Mouse (Mus musculus) gastrocnemius, postnatal 25 days (tissue): ENCODE measurements around the gene Aif1. TPM values are rescaled to one million over a fixed set of nuclear protein-coding genes. Genes with fewer than 3 reads are reported as not detected.
A peak's percentile ranks its signal among the peaks of the same experiment; 100 is the strongest.
"Not testable (repeated sequence)": the region's sequence is repeated elsewhere in the genome, so short reads cannot be mapped to it uniquely, and the experiment has no call there.

Source experiments
- DNase-seq: peaks from one replicate; pipeline ENCODE4 v3.0.0; 2022
- total RNA-seq, 2 experiments: library from RNA; stranded (reverse); gene quantifications; 1 replicate in 1 of 2; 2 replicates in 1 of 2; pipeline ENCODE4 v1.2.3; 2021

Aif1 gene
- total RNA-seq, 2 experiments from 2014 or later, result 0.97 to 1.4 TPM

- DNase-seq, result no peak
These were observed 29.7 kb downstream of the Aif1 start for GRCm38 (mm10) chr17:35146139-35146538.

- no peak for DNase-seq
These were observed 33.9 kb downstream of the Aif1 start for GRCm38 (mm10) chr17:35141971-35142370.

GRCm38 (mm10) chr17:35140490-35140996, 35.3 kb downstream of the Aif1 start:
- DNase-seq, result no peak

GRCm38 (mm10) chr17:35139269-35139668, 36.6 kb downstream of the Aif1 start:
- no peak for DNase-seq

GRCm38 (mm10) chr17:35135591-35136320, 40.1 kb downstream of the Aif1 start:
- no peak for DNase-seq

- peak; percentile 92 for DNase-seq
These were observed 40.9 kb downstream of the Aif1 start, which contains the start of gene Bag6 for GRCm38 (mm10) chr17:35134801-35135590. Bag6 (plus strand) TSS chr17:35135178.

- no peak for DNase-seq
These were observed 42.4 kb downstream of the Aif1 start for GRCm38 (mm10) chr17:35133517-35133916.

- no peak for DNase-seq
These were observed 43.7 kb downstream of the Aif1 start for GRCm38 (mm10) chr17:35132174-35132560.

GRCm38 (mm10) chr17:35131500-35132173, 44.2 kb downstream of the Aif1 start, which contains the start of gene Apom:
Apom (minus strand) TSS chr17:35132050.
- DNase-seq, result no peak

GRCm38 (mm10) chr17:35131038-35131437, 44.8 kb downstream of the Aif1 start:
- DNase-seq, result no peak

- no peak for DNase-seq
These were observed 46.9 kb downstream of the Aif1 start for GRCm38 (mm10) chr17:35128996-35129395.

GRCm38 (mm10) chr17:35127017-35127416, 48.9 kb downstream of the Aif1 start:
- DNase-seq, result no peak

- DNase-seq, result peak; percentile 73
These were observed 49.7 kb downstream of the Aif1 start, which contains the start of gene D17H6S53E for GRCm38 (mm10) chr17:35126206-35126611. D17H6S53E (plus strand) TSS chr17:35126373.

GRCm38 (mm10) chr17:35125578-35125977, 50.3 kb downstream of the Aif1 start:
- no peak for DNase-seq

GRCm38 (mm10) chr17:35125081-35125480, 50.8 kb downstream of the Aif1 start:
- no peak for DNase-seq

- DNase-seq, result not testable (repeated sequence)
These were observed 51.5 kb downstream of the Aif1 start for GRCm38 (mm10) chr17:35124261-35124896.

- not testable (repeated sequence) for DNase-seq
These were observed 52.6 kb downstream of the Aif1 start for GRCm38 (mm10) chr17:35123287-35123686.

GRCm38 (mm10) chr17:35121871-35122303, 54.0 kb downstream of the Aif1 start, which contains the start of gene Csnk2b:
Csnk2b (minus strand) TSS chr17:35122053.
- DNase-seq, result no peak

GRCm38 (mm10) chr17:35121143-35121799, 54.6 kb downstream of the Aif1 start, which contains the start of gene Gpank1:
Gpank1 (plus strand) TSS chr17:35121455.
- DNase-seq, result peak; percentile 99
